Mouse (Mus musculus): ENCODE data around the gene Cntnap1. TPM values are rescaled to one million over a fixed set of nuclear protein-coding genes. Genes with fewer than 3 reads are reported as not detected.

The Cntnap1 gene
- total and polyA plus RNA-seq, 2 experiments from 2014 or later = 1.1 to 3.5 TPM

DNA sequence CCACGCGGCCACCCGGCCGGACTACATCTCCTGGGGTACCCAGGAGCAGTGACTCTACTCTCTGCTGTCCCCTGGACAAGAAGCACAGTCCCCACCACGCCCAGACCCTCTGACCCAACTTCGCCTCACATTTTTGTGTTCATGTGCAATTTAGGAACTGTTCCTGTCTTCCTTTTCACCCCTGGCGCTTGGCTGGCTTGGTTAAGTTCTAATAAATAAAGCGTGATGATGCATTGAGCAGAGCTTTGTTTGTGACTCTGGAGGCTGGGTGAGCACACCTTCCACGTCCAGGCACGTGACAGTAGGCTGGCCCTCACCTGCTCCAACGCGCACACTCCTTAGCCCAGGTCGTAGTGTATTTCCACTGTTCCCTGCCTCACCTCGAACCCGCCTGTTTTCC is 8.8 kb upstream of the Cntnap1 start:
- WGBS = 87% methylated on average over 15 of the region's 15 CpGs
- Histone ChIP-seq H3K4me3 (ENCODE audit: low read depth, low read length) (no peak overlapping the region), H3K36me3 (ENCODE audit: insufficient read depth) (peaks cover 7% of the 10 kb centered on the region), H3K27me3 (ENCODE audit: insufficient read depth, low read length) (peaks cover 26% of the 10 kb centered on the region), H3K27ac (ENCODE audit: low read depth, low read length) (no peak overlapping the region), H3K9ac (no peak overlapping the region), H3K4me2 (ENCODE audit: low read depth) (no peak overlapping the region), H3K9me3 (ENCODE audit: low read length) (no peaks in the 10 kb centered on the region), H3K4me1 (ENCODE audit: insufficient read depth) (no peaks in the 10 kb centered on the region)
- ATAC-seq (no peak), DNase-seq (no peak)
- no peak for TF ChIP-seq CTCF (IDR thresholded peaks at IDR 0.05; ENCODE audit: low read depth)

DNA sequence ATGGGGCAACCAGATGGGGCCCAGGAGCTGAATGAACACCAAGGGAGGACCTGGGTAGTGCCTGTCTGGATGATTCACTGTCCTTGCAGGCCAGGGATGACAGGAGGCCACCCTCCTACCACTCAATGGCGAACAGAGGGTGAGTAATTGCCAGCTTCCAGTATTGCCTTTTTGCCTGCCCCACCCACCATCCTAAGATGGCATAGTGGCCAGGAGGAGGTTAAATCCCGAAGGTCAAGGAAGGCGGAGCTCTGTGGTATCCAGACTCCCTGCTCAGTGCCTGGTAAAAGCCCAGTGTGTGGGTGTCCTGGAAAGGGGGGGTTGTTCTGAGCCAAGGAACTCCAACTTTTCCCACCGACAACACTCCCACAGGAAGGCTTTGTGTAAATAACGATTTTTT is 8.0 kb upstream of the Cntnap1 start:
- no peak overlapping the region for H3K4me3 ChIP-seq (ENCODE audit: low read depth, low read length)
- WGBS = 59% methylated on average over 5 of the region's 5 CpGs
- peaks cover 28% of the 10 kb centered on the region for H3K27me3 ChIP-seq (ENCODE audit: insufficient read depth, low read length)
- H3K4me2 ChIP-seq (ENCODE audit: low read depth) = no peak overlapping the region
- H3K9ac ChIP-seq = no peak overlapping the region
- H3K36me3 ChIP-seq (ENCODE audit: insufficient read depth) = peaks cover 9% of the 10 kb centered on the region
- ATAC-seq (no peak), DNase-seq (no peak)
- H3K27ac ChIP-seq (ENCODE audit: low read depth, low read length) = no peak overlapping the region
- H3K9me3 ChIP-seq (ENCODE audit: low read length) = no peaks in the 10 kb centered on the region
- no peak for TF ChIP-seq CTCF (IDR thresholded peaks at IDR 0.05; ENCODE audit: low read depth)
- H3K4me1 ChIP-seq (ENCODE audit: insufficient read depth) = no peaks in the 10 kb centered on the region

DNA sequence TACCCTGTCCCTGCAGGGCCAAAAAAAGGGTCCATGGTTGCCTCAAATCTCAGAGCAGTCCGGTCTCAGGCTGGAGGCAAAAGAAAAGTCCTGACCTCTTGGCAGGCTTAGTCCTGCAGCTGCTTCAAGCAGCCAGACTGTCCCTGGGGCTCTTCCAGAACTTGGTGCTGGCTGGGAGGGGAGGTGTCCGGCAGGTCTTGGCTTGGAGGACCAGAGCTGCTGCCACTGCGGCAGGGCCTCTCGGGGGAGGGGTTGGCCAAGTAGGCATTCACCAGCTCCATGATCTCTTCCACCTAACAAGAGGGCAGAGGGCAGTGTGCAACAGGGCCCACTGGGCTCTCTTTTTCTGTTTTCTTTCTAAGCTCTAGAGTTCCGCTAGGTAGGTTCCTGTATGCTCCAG is 7.6 kb upstream of the Cntnap1 start:
- Histone ChIP-seq H3K27ac (ENCODE audit: low read depth, low read length) (no peak overlapping the region), H3K4me3 (ENCODE audit: low read depth, low read length) (no peak overlapping the region), H3K36me3 (ENCODE audit: insufficient read depth) (peaks cover 14% of the 10 kb centered on the region), H3K9me3 (ENCODE audit: low read length) (no peaks in the 10 kb centered on the region), H3K4me1 (ENCODE audit: insufficient read depth) (no peaks in the 10 kb centered on the region), H3K4me2 (ENCODE audit: low read depth) (no peak overlapping the region), H3K9ac (no peak overlapping the region), H3K27me3 (ENCODE audit: insufficient read depth, low read length) (peaks cover 33% of the 10 kb centered on the region)
- DNase-seq (no peak), ATAC-seq (no peak)
- WGBS = 50% methylated on average over 5 of the region's 5 CpGs
- TF ChIP-seq CTCF (IDR thresholded peaks at IDR 0.05; ENCODE audit: low read depth) = no peak

DNA sequence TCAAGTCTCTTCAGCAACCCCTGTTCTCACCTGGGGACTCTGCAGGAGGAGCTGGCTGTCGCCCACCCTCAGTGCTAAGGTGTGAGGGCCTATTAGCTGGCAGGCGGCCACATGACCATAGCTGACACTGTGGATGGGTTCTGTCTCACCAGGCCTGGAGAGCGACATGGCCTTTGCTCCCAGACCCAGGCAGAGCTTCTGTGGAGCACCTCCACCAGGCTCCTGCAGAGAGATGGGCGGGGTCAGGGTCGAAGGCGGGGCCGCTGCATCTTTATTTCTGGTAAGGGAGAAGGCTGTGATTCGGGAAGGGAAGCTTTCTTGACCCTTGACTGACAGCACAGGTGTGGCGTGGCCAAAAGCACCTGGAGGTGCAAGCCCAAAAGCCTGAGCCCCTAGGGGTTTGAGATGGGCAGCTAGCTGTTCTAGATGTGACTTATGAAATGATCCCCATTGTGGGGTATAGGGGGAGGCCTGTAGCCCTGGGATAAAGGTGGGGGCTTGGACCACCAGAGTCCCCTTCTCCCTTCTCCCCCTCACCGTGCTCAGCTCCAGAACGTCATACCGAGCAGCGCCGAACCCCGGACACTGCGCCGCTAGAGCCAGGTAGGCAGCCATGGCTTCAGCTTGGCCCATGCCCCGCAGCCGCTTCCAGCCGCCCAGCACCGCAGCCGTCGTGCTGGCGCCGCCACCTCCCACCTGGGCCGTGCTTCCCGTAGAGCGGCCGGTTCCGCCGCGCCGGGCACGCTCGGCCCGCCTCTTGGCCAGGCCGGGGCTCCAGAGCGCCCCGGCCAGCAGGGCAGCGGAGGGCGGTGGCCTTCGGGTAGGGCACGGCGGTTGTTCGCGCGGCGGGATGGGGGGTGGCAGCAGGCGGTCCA is 6.6 kb upstream of the Cntnap1 start:
- 25% methylated on average over 49 of the region's 49 CpGs for WGBS
- Histone ChIP-seq H3K36me3 (ENCODE audit: insufficient read depth) (peaks cover 16% of the 10 kb centered on the region), H3K27ac (ENCODE audit: low read depth, low read length) (no peak overlapping the region), H3K9ac (no peak overlapping the region), H3K4me2 (ENCODE audit: low read depth) (peak overlapping the region; percentile 41), H3K9me3 (ENCODE audit: low read length) (no peaks in the 10 kb centered on the region), H3K4me3 (ENCODE audit: low read depth, low read length) (peak overlapping the region; percentile 25), H3K27me3 (ENCODE audit: insufficient read depth, low read length) (peaks cover 40% of the 10 kb centered on the region), H3K4me1 (ENCODE audit: insufficient read depth) (no peaks in the 10 kb centered on the region)
- ATAC-seq (no peak), DNase-seq (no peak)
- TF ChIP-seq CTCF (IDR thresholded peaks at IDR 0.05; ENCODE audit: low read depth) = no peak

DNA sequence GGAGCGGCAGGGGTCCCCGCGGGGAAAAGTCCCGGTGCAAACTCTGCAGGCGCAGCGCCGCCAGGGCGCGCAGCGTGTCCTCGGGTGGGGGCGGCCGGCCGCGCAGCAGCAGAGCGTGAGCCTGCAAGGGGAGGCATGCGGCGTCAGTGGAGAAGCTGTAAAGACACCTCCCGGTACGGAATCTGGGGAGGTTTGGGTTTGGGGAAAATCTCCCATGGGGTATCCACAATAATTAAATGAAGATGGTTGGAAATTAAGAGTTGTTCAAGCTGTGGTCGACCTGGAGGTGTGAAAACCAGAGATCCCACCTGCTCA is 6.0 kb upstream of the Cntnap1 start:
- WGBS = 19% methylated on average over 21 of the region's 21 CpGs
- H3K27me3 ChIP-seq (ENCODE audit: insufficient read depth, low read length) = peaks cover 46% of the 10 kb centered on the region
- H3K9ac ChIP-seq = no peak overlapping the region
- no peak overlapping the region for H3K27ac ChIP-seq (ENCODE audit: low read depth, low read length)
- H3K4me3 ChIP-seq (ENCODE audit: low read depth, low read length) = peak overlapping the region; percentile 25
- peak overlapping the region; percentile 41 for H3K4me2 ChIP-seq (ENCODE audit: low read depth)
- no peak for DNase-seq
- H3K4me1 ChIP-seq (ENCODE audit: insufficient read depth) = no peaks in the 10 kb centered on the region
- no peaks in the 10 kb centered on the region for H3K9me3 ChIP-seq (ENCODE audit: low read length)
- TF ChIP-seq CTCF (IDR thresholded peaks at IDR 0.05; ENCODE audit: low read depth) = no peak
- peaks cover 16% of the 10 kb centered on the region for H3K36me3 ChIP-seq (ENCODE audit: insufficient read depth)
- ATAC-seq = no peak

DNA sequence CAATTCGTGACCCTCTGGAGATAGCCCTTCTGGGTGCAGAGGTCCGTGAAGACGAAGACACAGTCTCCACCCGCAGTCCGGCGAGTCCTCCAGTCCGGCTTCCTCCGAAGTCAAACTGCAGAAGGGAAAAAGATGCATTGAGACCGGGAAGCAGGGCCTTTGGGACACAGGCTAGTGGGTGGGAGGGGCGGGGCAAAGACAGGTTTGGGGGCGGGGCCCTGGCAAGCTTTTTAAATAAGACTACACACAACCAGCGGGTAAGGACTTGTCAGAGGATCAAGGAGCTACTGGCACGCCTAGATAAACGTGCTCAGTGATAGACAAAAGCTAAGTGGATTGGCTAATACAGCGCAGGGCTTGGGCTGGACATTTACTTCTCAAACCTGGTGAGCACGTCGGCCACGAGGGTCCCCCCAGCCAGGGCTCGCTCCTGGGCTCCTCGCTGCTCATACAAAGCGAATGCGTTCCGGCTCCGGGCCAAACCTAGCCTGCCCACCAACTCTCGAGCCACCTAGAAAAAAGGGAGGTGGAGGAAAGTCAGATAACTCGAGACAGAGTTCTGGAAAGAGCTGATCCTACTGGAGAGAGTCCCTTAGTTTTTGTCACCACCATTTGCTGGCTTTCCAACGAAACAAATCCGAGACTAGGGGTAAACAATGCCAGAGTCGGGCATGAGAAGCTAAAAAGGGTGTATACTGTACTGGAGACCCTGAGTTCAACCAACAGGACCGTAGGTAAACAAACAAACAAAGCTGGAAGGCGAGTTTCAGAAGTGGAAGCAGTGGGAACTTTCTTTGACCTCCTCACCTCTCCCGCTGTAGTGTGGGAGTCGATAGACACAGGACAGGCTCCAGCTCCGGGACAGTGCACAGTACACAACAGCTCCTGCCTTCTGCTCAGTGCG is 5.4 kb upstream of the Cntnap1 start:
- peaks cover 16% of the 10 kb centered on the region for H3K36me3 ChIP-seq (ENCODE audit: insufficient read depth)
- peaks cover 49% of the 10 kb centered on the region for H3K27me3 ChIP-seq (ENCODE audit: insufficient read depth, low read length)
- no peak overlapping the region for H3K4me2 ChIP-seq (ENCODE audit: low read depth)
- H3K9ac ChIP-seq = no peak overlapping the region
- no peaks in the 10 kb centered on the region for H3K9me3 ChIP-seq (ENCODE audit: low read length)
- H3K4me3 ChIP-seq (ENCODE audit: low read depth, low read length) = no peak overlapping the region
- ATAC-seq (no peak), DNase-seq (no peak)
- no peak overlapping the region for H3K27ac ChIP-seq (ENCODE audit: low read depth, low read length)
- TF ChIP-seq CTCF (IDR thresholded peaks at IDR 0.05; ENCODE audit: low read depth) = no peak
- 35% methylated on average over 35 of the region's 35 CpGs for WGBS
- no peaks in the 10 kb centered on the region for H3K4me1 ChIP-seq (ENCODE audit: insufficient read depth)

DNA sequence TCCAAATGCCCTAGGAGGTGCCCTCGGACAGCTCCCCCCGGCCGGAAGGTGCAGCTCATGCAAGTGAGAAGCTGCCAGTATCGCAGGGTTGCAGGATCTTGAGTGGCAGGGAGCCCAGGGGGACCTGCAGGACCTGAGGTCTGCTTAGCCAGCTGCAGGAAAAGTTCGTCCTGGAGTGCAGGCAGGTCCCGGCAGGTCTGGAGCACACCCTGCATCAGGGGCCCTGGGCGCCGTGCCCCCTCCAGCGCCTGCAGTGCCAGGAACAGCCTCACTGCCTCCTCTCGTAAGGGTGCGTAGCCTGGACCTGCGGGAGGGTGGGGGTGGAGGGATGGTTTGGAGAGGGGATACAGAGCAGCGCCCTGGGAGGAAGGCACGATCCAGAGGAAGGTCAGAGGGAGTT is 4.0 kb upstream of the Cntnap1 start:
- DNase-seq (no peak), ATAC-seq (no peak)
- Histone ChIP-seq H3K27ac (ENCODE audit: low read depth, low read length) (no peak overlapping the region), H3K4me3 (ENCODE audit: low read depth, low read length) (no peak overlapping the region), H3K4me2 (ENCODE audit: low read depth) (no peak overlapping the region), H3K9me3 (ENCODE audit: low read length) (no peaks in the 10 kb centered on the region), H3K4me1 (ENCODE audit: insufficient read depth) (no peaks in the 10 kb centered on the region; the same call in 1 of the 2 replicates), H3K36me3 (ENCODE audit: insufficient read depth) (peaks cover 15% of the 10 kb centered on the region), H3K27me3 (ENCODE audit: insufficient read depth, low read length) (peaks cover 55% of the 10 kb centered on the region), H3K9ac (no peak overlapping the region)
- TF ChIP-seq CTCF (IDR thresholded peaks at IDR 0.05; ENCODE audit: low read depth) = no peak
- 56% methylated on average over 14 of the region's 14 CpGs for WGBS
